Mouse (Mus musculus) brain, embryonic 14.5 days (tissue): ENCODE results near the gene Tnni3.

Experiments used
- CTCF ChIP-seq: fragments of 200-500 bp; IDR thresholded peaks from 2 replicates; pipeline ENCODE4 v1.5.1; 2012; ENCODE audit warnings: inconsistent platforms, mild to moderate bottlenecking, moderate library complexity, borderline replicate concordance; ENCODE audit not compliant: insufficient read depth, insufficient read length; ENCODE audit errors: extremely low read depth
- POLR2A ChIP-seq: fragments of 200-500 bp; IDR thresholded peaks from 2 replicates; pipeline ENCODE4 v1.6.1; 2012; ENCODE audit warnings: mild to moderate bottlenecking, inconsistent platforms, borderline replicate concordance; ENCODE audit not compliant: poor library complexity, insufficient read depth, insufficient read length, severe bottlenecking; ENCODE audit errors: extremely low read depth

DNA sequence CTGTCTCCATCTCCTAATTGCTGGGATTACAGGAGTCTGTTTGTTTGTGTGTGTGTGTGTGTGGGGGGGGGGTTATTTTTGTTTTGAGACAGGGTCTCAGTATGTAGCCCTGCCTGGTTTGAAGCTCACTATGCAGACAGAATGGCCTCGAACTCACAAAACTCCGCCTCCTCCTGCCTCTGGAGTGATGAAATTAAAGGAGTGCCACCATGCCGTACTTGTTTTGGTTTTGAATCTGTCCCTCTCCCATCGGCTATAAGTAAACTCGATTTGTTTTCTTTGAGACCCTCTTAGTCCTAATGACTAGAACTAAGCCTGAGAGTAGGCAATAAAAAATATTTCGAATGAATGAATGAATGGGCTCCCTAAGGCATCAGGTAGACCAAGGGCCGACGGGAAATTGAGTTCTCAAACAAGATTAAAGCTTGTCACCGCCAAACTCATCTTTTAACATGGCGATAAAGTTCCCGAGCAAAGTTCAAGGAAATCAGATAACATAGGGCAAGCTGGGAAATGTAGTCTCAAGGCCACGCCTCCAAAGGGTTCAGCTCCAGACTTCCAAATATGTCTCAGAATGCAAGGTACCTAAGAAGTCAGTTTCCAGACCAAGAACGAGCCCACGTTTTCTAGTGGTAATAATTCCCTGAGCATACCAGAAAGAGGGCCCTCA is 21.5 kb downstream of the Tnni3 start:
- TF ChIP-seq POLR2A (no peak), CTCF (no peak)
